Mouse (Mus musculus) frontal cortex, postnatal 25 days (tissue): ENCODE data around the gene Ttll5.

ENCODE experiments used
- DNase-seq, 2 experiments: peaks; one replicate each; pipeline ENCODE4 v3.0.0; 2022; ENCODE audit warnings: low spot score in 2 of 2

The Ttll5 gene

GRCm38 (mm10) chr12:85839371-85840000, 15.0 kb downstream of the Ttll5 start:
- DNase-seq: no peak

DNA sequence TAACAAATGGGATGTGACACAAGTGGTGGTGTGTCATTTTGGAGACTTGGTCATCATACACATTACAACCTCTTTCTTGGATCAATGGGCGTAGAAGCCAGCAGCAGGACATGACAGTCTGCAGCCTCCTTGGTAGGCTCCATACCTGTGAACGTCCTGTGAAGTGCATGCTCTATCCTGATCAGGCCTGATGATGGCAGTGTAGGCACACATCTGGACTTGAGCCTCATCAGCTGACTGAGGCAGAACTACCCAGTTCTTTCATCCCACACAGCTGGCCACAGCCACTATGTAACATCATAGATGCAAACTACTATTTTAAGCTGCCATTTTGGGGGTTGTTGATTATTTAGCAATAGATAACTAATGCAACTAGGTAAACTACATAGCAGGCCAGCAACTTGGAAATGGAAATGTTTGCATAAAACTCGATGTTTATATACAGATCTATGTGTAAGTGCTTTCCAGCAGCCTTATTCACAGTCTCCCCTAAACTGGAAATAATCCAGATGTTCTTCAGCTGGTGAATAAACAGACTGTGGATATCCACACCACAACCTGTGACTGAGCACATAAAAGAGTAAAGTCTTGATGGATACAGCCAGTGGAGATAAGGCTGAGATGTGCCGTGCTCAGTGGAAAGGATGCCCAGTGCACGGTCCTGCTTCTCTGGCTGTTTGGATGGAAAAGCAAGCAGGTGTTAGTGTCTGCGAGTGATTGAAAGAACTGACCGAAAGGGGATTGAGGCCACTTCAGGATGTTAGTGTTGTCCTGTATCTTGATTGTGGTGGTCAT, 23.9 kb downstream of the Ttll5 start:
- DNase-seq: peak in 1 of 2 experiments; percentile 23

DNA sequence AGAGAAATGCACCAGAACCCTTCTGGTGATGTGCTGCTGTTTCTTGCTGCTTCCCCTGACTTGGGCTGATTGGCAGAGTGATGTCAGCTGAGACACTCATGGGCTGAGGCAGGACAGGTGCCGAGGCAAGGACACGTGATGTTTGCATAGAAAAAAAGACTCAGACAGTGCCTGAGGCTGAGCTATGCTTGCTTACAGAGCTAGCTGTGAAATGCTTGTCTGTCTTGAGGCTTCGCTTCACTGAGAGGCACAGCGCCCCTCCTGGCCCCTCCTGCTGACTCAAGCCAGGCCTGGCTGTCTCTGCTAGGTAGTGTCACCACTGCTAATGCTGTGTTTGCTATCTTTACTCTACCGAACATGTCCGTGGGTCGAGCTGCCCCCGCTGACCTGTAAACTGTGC, 26.2 kb downstream of the Ttll5 start:
- DNase-seq: no peak

DNA sequence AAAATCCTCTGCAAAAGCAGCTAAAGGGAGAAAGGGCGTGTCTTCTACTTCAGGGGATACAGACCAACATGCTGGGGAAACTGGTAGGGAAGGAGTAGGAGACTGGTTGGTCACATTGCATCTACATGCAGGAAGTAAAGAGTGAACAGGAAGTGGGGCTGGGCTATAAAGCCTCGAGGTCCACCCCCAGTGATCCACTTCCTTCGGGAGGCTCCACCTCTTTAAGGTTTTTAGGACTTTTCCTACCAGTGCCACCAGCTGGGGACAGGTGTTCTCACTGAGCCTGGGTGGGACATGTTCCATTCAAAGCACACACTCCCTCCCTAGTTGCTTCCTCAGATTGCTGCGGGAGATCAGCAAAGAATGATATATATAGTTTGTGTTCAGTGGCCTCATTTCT, 29.4 kb downstream of the Ttll5 start:
- no peak for DNase-seq

GRCm38 (mm10) chr12:85854271-85854670, 29.8 kb downstream of the Ttll5 start:
- DNase-seq: no peak

- DNase-seq: no peak
Measured at GRCm38 (mm10) chr12:85857300-85857699, 32.8 kb downstream of the Ttll5 start.

- DNase-seq: no peak
Measured at GRCm38 (mm10) chr12:85859111-85859510, 34.7 kb downstream of the Ttll5 start.

GRCm38 (mm10) chr12:85859511-85860189, 35.2 kb downstream of the Ttll5 start:
- DNase-seq: no peak

GRCm38 (mm10) chr12:85862514-85862913, 38.1 kb downstream of the Ttll5 start:
- no peak for DNase-seq

DNA sequence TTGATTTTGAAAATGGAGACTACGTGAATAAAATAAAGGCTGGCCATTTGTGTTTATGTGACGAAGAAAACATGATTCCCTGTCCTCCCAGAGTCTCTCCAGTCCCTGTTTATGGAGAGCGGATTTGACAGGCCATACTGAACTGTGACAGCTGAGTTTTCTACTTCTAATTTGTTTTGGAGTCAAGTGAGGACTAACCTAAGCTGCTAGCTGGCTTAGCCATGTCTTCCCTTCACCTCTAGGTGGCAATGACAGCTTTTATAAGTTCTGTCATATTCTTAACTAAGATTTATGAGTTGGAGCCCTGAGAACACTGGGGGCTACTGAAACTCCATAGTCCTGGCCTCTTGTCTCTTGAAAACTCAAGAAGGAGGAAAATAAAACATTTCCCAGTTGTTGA, 41.1 kb downstream of the Ttll5 start:
- no peak for DNase-seq

DNA sequence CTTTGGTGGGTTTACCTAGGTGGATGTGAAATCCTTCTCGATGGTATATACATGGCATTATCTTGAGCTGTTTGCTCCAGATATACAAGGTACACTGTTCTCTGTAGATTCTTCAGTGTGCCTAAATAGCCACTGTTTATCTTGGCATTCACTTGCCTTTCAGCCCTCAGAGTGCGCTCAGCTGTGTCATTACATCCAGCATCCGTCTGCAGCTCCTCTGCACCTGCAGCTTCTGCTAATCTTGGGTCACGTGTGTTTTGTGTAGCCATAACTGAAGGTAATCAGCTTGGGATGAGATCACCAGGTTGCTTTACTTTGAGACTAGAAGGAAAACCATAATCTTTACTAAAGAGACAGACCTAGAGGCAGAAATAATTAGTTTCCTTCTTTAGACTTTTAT, 42.2 kb downstream of the Ttll5 start:
- no peak for DNase-seq

GRCm38 (mm10) chr12:85867125-85867524, 42.7 kb downstream of the Ttll5 start:
- no peak for DNase-seq

DNA sequence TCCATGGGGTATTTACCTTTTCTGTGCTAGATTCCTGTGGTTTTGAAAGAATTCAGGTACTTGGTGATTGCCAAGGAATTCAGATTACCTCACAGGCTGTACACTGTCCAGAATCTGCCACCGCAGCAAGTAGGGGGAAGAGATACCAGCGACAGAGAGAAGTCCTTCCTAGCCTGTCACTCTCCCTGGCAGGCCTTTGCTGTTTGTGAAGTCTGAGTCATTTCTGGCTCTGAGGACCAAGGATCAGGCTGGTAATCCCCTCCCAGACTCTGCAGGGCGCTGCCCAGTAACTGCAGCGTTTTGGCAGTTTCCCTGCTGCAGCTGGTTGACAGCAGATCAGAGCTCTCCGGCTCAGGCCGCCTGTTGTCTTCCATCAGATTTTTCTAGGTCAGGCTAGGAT, 45.0 kb downstream of the Ttll5 start:
- DNase-seq: no peak

DNA sequence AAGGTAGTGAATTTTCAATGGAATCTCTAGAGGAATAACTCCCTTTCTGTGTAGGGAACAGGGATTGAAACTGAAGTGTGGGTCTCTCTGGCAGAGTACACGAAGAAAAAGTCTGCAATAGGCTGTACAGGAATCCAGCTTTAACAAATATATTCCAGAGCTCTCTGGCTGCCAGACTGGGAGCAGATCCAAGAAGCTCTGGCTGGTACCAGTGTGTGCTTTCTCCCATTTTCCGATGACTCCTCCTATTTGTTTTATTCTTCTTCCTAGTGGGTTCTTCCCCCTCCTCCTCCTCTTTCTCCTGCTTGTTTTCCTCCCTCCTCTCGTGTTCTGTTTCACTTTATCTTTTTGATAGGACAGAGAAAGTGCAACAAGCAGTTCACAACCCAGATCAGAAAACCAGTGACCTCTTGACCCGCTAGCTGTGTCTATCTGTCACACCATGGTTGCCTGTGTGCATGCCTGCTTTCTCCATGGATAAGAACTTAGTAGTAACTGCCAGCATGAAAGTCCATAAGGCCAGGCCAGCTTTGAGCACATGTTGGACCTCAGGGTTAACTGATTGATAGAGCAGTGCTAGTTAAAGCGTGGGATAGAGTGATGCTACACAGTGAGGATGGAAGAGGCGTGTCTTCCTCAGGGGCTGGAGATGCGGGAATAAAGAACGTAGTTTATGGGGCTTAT, 55.3 kb downstream of the Ttll5 start:
- peak in 1 of 2 experiments; percentile 23 for DNase-seq

GRCm38 (mm10) chr12:85885024-85885423, 60.6 kb downstream of the Ttll5 start:
- DNase-seq: no peak

- no peak for DNase-seq
Measured at GRCm38 (mm10) chr12:85890054-85890453, 65.6 kb downstream of the Ttll5 start.

DNA sequence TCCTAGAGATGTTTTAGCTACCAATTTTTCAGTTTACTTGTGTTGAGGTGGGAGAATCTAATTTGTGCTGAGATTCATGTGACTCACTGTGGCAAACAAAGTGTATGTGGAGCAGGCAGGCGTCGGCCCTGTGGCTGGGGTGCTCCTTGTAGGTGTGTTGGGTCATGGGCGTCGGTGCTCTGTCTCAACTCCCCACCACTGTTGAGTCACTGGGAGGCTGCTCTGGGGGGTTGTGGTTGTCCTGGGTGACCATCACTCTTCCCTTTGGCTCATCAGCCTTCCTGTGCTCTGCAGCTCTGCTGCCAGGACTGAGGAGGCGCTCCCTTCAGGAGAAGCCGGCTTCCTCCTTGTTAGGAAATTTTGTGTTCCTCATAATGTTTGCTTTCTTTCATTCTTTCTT, 79.5 kb downstream of the Ttll5 start:
- no peak for DNase-seq

- no peak for DNase-seq
Measured at GRCm38 (mm10) chr12:85905666-85906065, 81.2 kb downstream of the Ttll5 start.

GRCm38 (mm10) chr12:85907896-85908295, 83.4 kb downstream of the Ttll5 start:
- DNase-seq: no peak

DNA sequence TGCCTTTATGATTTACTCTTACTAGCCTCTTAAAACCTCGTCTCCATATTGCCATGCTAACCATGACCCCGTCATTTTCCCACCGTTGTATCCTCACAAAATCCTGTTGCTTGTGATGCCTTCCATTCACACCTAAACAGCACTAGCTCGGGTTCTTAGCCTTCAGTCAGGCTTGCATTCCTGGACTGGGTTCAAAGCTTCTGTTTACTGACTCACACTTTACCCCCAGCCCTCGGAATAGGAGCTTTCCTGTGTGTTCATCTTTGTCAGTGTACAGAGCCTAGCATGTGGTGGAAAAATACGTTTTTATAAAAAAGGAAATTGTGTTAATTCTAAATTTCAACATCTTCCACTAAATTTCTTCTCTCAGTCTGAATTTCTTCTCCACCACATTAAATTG, 86.4 kb downstream of the Ttll5 start:
- DNase-seq: no peak

DNA sequence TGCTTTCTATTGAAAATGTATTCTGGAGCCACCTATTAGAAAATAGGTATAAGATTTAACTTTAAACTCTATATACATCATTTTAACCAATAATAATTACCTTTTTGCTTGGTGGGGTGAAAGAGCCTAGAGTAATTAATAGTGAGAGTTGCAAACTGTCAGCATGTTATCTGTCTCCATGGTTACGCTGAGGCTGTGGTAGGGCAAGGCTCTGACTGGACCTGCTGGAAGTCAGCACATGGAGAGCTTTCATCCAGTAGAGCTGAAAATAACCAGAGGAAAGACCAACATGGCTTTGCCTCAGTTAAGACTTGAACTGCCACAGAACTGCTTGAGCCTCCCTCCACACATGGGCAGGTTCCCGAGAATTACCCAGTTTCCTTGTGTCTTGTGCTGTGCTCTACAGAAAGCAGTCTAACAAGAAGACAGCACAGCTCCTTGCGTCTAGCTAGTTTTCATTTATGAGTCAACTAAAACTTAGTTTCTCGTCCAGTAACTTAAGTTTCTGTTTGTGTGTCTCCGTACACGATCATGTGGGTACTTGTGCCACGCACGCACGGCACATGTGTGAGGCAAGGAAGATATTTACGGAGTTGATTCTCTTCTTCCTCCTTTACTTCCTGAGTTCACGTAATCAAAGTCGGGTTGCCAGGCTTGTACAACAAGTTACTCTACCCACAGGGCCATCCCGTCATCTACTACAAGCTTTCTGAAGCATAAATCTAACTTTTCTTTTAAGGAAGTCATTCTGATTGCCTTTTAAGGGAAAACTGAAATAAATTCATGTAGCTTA, 88.4 kb downstream of the Ttll5 start:
- no peak for DNase-seq
